Comparison of ENCODE assay signal across 1 mouse cellular context in genomic region chr19:46524601-46525321, GRCm38 (mm10).
A peak's percentile ranks its signal among the peaks of the same experiment; 100 is the strongest.
TF ChIP-seq lines count a peak whose summit lies in the region.

No protein-coding gene starts in this region.

TF ChIP-seq in CH12.LX, 34 proteins besides CTCF, POLR2A, EP300 and RAD21 (continued from another document):
- no peak for TF ChIP-seq E2F4 (IDR thresholded peaks at IDR 0.05; ENCODE audit: insufficient replicate concordance, low read depth, low read length)
- TF ChIP-seq JUND (conservative IDR thresholded peaks at IDR 0.05; ENCODE audit: low read depth, low read length), result no peak
- peak; percentile 29 for TF ChIP-seq MXI1 (IDR thresholded peaks at IDR 0.05; ENCODE audit: low read depth, low read length)
- no peak for TF ChIP-seq JUN (IDR thresholded peaks at IDR 0.05; ENCODE audit: insufficient read depth, low read depth, low read length)
- TF ChIP-seq KAT2A (IDR thresholded peaks at IDR 0.05; ENCODE audit: insufficient replicate concordance, low read length), result no peak
- no peak for TF ChIP-seq GABPA (IDR thresholded peaks at IDR 0.05; ENCODE audit: insufficient replicate concordance, low read depth, low read length)
- no peak for TF ChIP-seq PAX5 (IDR thresholded peaks at IDR 0.05; ENCODE audit: low read length)
- peak; percentile 22; the same call in 1 of the 2 replicates for TF ChIP-seq MEF2A (IDR thresholded peaks at IDR 0.05; ENCODE audit: borderline replicate concordance, low read depth, low read length)
- peak; percentile 88 for TF ChIP-seq SIN3A (IDR thresholded peaks at IDR 0.05; ENCODE audit: low read length)
- TF ChIP-seq RCOR1 (conservative IDR thresholded peaks at IDR 0.05; ENCODE audit: low read depth, low read length), result no peak
- TF ChIP-seq ZNF384 (IDR thresholded peaks at IDR 0.05; ENCODE audit: low read depth, low read length), result no peak
- peak; percentile 31; the same call in 1 of the 2 replicates for TF ChIP-seq TCF12 (IDR thresholded peaks at IDR 0.05; ENCODE audit: low read depth, low read length)
- TF ChIP-seq IRF4 (IDR thresholded peaks at IDR 0.05; ENCODE audit: low read depth, low read length), result no peak; the same call in 1 of the 2 replicates
- TF ChIP-seq MAX (IDR thresholded peaks at IDR 0.05; ENCODE audit: low read length), result peak; percentile 25; the same call in 1 of the 2 replicates
- 0 out of 2 replicates have a peak, but pooled peaks have one; percentile 58 for TF ChIP-seq MYC (IDR thresholded peaks at IDR 0.05; ENCODE audit: low read depth, low read length)
- peak; percentile 90 for TF ChIP-seq MAZ (IDR thresholded peaks at IDR 0.05; ENCODE audit: low read depth, low read length)
- TF ChIP-seq ETS1 (conservative IDR thresholded peaks at IDR 0.05; ENCODE audit: low read depth, low read length), result peak; percentile 46; the same call in 1 of the 2 replicates
- no peak for TF ChIP-seq USF2 (conservative IDR thresholded peaks at IDR 0.05; ENCODE audit: low read depth, low read length)
- peak; percentile 56 for TF ChIP-seq SMC3 (IDR thresholded peaks at IDR 0.05; ENCODE audit: low read depth, low read length)
- TF ChIP-seq UBTF (IDR thresholded peaks at IDR 0.05; ENCODE audit: low read depth, low read length), result no peak
- TF ChIP-seq MAFK (IDR thresholded peaks at IDR 0.05; ENCODE audit: insufficient replicate concordance, low read length), result no peak
- TF ChIP-seq POLR2AphosphoS2 (IDR thresholded peaks at IDR 0.05; ENCODE audit: low read depth, low read length), result no peak
- TF ChIP-seq TBP (conservative IDR thresholded peaks at IDR 0.05; ENCODE audit: low read depth, low read length), result no peak
- 0 out of 2 replicates have a peak, but pooled peaks have one; percentile 12 for TF ChIP-seq CHD2 (IDR thresholded peaks at IDR 0.05; ENCODE audit: low read length)
- no peak; the same call in 1 of the 2 replicates for TF ChIP-seq HCFC1 (IDR thresholded peaks at IDR 0.05; ENCODE audit: low read depth, low read length)
- no peak for TF ChIP-seq ZC3H11A (IDR thresholded peaks at IDR 0.05; ENCODE audit: low read depth, low read length)
- TF ChIP-seq ZKSCAN1 (IDR thresholded peaks at IDR 0.05; ENCODE audit: borderline replicate concordance, low read depth, low read length), result no peak
- no peak for TF ChIP-seq NELFE (IDR thresholded peaks at IDR 0.05; ENCODE audit: low read depth, low read length)
- TF ChIP-seq NRF1 (IDR thresholded peaks at IDR 0.05; ENCODE audit: low read depth, low read length), result 0 out of 2 replicates have a peak, but pooled peaks have one; percentile 7
- TF ChIP-seq USF1 (IDR thresholded peaks at IDR 0.05; ENCODE audit: low read depth, low read length), result no peak
- TF ChIP-seq ZMIZ1 (IDR thresholded peaks at IDR 0.05; ENCODE audit: low read depth, low read length), result no peak
- peak; percentile 17; the same call in 1 of the 2 replicates for TF ChIP-seq BHLHE40 (IDR thresholded peaks at IDR 0.05; ENCODE audit: low read depth, low read length)
